Mouse (Mus musculus): ENCODE results near the gene Nepn.

DNA sequence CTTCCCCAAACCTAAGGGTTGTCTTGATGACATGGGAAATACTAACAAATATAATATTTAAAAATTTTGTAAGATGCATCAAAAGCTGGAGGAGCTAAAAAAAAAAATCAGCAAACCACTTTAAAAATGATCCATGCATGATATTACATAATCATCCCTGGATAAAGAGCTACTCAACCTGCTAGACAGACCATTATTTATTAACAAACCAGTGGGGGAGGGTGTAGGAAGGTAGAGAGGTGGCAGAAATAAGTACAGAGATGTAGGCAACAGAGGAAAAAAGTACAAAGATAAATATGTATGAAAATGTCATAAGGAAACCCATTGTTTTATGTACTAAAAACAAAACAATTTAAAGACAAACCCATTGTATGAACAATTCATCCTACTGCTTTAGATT is 14.1 kb upstream of the Nepn start:
- TF ChIP-seq CTCF (conservative IDR thresholded peaks at IDR 0.05; ENCODE audit: insufficient read depth, insufficient read length, low read depth, low read length), result no peak
- no peak for TF ChIP-seq POLR2A (IDR thresholded peaks at IDR 0.05; ENCODE audit: low read depth, low read length)
